Mouse (Mus musculus): ENCODE measurements around the gene Wnk1. TPM values are rescaled to one million over a fixed set of nuclear protein-coding genes. Genes with fewer than 3 reads are reported as not detected.

The Wnk1 gene
- total RNA-seq, 1 experiment from 2014 or later: 330 TPM

- no peak for ATAC-seq (ENCODE audit: extremely low read depth, insufficient number of reproducible peaks, low FRiP score, poor library complexity, severe bottlenecking)
Observed at GRCm38 (mm10) chr6:120047705-120048292, 9.3 kb upstream of the Wnk1 start.

- no peak for ATAC-seq (ENCODE audit: extremely low read depth, insufficient number of reproducible peaks, low FRiP score, poor library complexity, severe bottlenecking)
Observed at GRCm38 (mm10) chr6:120045406-120045805, 6.9 kb upstream of the Wnk1 start.

- ATAC-seq (ENCODE audit: extremely low read depth, insufficient number of reproducible peaks, low FRiP score, poor library complexity, severe bottlenecking): peak; percentile 14; the same call in 1 of the 2 replicates
Observed at GRCm38 (mm10) chr6:120042632-120043220, 4.3 kb upstream of the Wnk1 start.

GRCm38 (mm10) chr6:120040557-120040857 lies 2.0 kb upstream of the Wnk1 start:
- ATAC-seq (ENCODE audit: extremely low read depth, insufficient number of reproducible peaks, low FRiP score, poor library complexity, severe bottlenecking): no peak

DNA sequence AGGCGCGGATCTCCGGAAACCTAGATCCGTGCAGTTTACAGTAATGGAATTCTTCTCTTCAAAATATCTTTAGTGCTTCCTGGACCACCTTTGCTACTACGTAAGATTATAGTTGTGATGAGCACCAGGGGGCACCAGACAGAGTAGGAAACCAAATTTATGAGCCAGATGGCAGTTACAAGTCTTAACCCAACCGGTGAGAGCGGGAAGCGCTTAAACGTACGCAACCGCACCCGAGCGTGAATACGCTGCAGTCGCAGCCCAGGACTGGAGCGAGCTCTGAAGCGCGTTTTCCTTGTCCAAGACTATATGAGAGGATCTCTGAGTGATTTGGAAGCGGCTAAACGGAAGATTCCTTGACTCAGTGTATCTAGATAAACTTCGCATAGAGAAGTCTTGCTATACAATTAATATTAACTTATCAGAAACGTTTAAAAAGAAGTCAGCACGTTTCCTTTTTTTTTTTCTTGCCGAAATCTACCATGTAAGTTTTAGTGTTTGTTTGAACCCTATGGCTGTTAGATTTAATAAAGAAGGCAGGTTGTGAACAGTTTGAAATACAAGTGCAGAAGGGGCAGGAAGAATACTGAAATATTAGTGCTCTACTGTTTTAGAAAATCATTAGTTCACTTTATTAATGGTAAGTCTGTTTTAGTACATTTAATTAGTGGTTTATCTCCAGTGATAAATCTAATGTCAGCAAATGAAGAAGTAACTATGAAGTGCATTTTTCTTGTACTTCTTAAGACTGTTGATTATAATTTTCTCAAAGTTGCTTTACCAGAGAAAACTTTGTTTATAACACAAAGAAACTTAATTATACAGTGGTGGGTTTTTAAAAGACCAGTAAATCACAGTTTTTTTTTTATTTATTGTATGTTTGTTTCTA lies 1.4 kb upstream of the Wnk1 start:
- peak; percentile 67 for ATAC-seq (ENCODE audit: extremely low read depth, insufficient number of reproducible peaks, low FRiP score, poor library complexity, severe bottlenecking)

DNA sequence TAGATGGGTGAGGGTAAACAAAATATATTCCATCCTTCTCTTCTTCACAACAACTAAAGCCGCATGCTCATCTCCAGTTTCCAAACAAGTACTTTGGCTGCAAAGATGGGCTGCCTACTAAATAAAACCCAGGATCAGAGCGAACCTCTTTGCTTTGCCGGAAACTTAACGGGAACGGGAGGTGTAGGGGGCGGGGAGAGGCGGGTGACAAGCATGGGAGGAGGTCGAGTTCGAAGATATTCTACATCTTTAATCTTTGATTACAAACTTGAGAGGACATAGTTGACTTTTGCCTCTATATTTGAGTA lies 738 bp upstream of the Wnk1 start:
- ATAC-seq (ENCODE audit: extremely low read depth, insufficient number of reproducible peaks, low FRiP score, poor library complexity, severe bottlenecking): no peak

- 0 out of 2 replicates have a peak, but pooled peaks have one; percentile 8 for ATAC-seq (ENCODE audit: extremely low read depth, insufficient number of reproducible peaks, low FRiP score, poor library complexity, severe bottlenecking)
Observed at GRCm38 (mm10) chr6:120037636-120038365, 671 bp downstream of the Wnk1 start.

DNA sequence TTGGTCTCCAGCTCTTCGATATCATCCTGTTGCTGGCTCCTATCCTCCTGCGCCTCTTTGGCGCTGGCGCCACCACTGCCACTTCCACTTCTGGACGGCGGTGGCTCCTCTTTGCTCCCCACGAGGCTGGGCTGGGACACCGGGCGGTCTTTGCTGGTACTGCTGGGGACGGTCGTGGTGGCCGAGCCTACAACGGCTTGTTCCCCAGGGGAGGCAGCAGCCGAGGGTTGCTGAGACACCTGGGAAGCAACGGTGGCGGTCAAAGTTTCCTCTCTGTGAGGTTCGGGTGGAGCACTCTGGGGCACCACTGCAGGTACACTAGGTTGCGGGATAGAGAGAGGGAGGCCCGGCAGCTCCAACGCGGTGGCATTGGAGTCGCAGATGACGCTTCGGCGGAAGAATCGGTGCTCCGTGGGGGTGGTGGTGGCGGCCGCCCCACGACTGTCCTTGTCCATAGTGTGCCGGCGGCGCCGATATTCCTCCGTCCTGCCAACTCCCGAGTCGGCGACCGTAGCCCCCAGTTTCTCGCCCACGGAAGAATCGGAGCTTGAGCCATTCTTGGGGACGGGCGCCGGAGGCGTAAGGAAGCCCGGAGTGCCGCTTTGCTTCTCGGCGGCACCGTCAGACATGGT lies 1.4 kb downstream of the Wnk1 start:
- ATAC-seq (ENCODE audit: extremely low read depth, insufficient number of reproducible peaks, low FRiP score, poor library complexity, severe bottlenecking): peak; percentile 60

DNA sequence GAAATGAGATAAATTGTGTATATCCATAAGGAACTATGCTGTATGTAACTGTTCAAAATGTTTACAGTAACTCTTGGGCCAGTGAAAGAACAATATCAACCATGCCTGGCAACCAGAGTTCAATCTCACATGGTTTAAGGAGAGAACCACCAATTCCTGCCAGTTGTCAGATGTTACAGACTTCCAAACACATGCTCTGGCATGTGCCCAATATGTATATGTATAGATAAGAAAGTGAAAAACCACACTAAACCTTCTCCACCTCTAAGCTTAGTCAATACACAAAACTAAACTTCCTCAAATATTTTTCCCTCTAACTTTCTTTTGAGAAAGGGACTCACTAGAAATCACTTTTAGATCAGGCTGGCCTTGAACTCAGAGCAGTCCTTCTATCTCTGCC lies 13.9 kb downstream of the Wnk1 start:
- no peak for ATAC-seq (ENCODE audit: extremely low read depth, insufficient number of reproducible peaks, low FRiP score, poor library complexity, severe bottlenecking)

- no peak for ATAC-seq (ENCODE audit: extremely low read depth, insufficient number of reproducible peaks, low FRiP score, poor library complexity, severe bottlenecking)
Observed at GRCm38 (mm10) chr6:120023746-120024145, 14.7 kb downstream of the Wnk1 start.

DNA sequence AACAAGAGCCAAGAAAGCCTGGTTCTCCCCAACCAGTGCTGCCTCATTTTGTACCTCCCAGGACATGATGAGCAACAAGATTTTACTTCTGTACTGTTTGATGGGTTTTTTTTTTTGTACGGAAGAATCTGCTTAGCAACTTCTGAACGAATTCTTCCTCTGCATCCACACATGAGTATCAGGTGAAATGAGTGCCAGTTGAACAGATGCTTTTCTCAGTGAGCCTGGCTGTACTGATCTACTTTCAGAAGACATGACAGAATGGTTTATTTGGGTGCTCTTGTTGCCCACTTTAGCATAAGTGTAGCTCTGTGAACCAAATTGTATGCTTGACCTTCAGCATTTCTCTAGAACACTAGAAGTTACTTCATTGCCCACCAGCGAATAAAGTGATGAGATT lies 16.4 kb downstream of the Wnk1 start:
- ATAC-seq (ENCODE audit: extremely low read depth, insufficient number of reproducible peaks, low FRiP score, poor library complexity, severe bottlenecking): no peak

DNA sequence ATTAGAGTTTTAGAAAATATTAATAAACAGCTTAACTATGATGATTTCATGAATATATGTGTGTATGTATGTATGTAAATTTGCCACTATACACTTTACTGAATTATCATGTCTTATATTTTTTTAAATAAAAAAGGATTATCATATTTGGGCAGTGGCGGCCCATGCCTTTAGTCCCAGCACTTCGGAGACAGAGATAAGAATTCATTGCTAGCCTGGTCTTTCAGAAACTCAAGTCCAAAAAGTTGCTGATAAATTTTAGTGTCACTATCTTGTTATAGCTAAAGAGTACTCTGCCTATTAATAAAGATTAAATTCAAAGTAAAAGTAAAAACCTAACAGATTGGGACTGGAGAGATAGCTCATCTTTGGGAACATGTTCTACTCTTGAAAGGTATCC lies 18.8 kb downstream of the Wnk1 start:
- no peak for ATAC-seq (ENCODE audit: extremely low read depth, insufficient number of reproducible peaks, low FRiP score, poor library complexity, severe bottlenecking)

DNA sequence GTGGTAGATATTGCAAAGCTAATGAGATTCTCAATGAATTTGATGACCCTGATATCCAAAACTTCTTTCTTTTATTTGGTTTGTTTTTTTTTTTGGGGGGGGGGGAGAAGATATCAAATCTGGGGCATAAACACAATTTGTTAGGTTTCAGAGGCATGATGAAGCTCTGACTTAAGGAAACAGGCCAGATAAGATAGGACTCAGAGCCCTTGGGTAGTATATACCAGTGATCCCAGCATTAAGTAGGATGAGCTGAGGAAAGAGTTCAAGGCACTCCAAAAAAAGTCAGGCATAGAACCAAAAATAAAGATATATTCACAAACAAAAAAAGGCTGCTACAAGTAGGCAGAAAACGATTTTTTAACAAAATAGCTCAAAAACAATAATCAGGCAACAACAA lies 25.3 kb downstream of the Wnk1 start:
- ATAC-seq (ENCODE audit: extremely low read depth, insufficient number of reproducible peaks, low FRiP score, poor library complexity, severe bottlenecking): no peak

DNA sequence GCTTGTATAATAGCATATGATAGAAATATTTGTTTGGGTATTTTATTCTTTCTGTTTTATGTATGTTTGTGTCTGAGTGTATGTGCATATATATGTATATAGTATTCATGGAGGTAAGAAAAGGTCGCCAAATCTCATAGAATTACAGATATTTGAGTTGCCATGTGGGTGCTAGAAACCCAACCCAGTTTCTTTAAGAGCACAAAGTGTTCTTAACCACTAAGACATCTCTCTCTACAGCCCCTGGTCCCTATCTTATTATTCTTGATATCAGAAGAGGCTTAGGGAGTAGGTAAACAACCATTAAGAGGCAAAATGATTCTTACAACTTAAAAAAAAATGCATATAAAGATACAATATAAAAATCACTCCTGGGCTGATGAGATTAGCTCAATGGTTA lies 27.0 kb downstream of the Wnk1 start:
- no peak for ATAC-seq (ENCODE audit: extremely low read depth, insufficient number of reproducible peaks, low FRiP score, poor library complexity, severe bottlenecking)

DNA sequence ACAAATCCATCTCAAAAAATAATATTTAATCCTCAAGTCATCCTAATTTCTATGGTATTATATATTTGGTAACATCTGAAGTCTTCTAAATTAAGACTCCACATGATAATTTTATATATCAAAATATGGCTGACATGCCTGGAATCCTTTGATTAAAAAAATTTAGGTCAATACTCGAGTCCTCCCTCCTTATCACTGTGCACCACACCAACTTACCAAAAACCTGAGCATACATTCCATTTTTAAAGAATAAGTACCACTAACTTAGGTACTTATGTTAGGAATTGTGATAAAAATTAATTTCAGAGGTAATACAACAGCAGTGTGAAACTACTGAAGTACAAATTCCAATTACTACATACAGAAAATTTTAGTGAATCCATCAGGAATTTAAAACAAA lies 27.5 kb downstream of the Wnk1 start:
- ATAC-seq (ENCODE audit: extremely low read depth, insufficient number of reproducible peaks, low FRiP score, poor library complexity, severe bottlenecking): no peak

GRCm38 (mm10) chr6:120010535-120010934 lies 27.9 kb downstream of the Wnk1 start:
- no peak for ATAC-seq (ENCODE audit: extremely low read depth, insufficient number of reproducible peaks, low FRiP score, poor library complexity, severe bottlenecking)

DNA sequence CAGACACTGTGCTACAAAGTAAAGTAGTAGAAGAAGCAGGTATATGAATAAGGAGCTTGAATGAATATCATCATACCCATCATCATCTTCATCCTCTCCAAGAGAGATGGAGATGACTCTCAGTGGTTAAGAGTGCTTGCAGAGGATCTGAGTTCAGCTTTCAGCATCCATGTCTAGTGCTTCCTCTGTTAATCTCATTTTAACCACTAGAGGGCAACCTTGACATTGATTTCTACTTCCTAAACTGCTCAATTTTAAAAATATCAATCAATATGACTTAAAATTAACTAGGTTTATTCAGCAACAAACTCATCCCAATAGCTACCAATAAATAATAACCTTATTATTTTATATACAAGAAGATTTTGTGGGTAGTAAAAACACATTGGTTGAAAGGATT lies 36.8 kb downstream of the Wnk1 start:
- peak; percentile 63 for ATAC-seq (ENCODE audit: extremely low read depth, insufficient number of reproducible peaks, low FRiP score, poor library complexity, severe bottlenecking)

- ATAC-seq (ENCODE audit: extremely low read depth, insufficient number of reproducible peaks, low FRiP score, poor library complexity, severe bottlenecking): no peak
Observed at GRCm38 (mm10) chr6:119996480-119996879, 42.0 kb downstream of the Wnk1 start.

DNA sequence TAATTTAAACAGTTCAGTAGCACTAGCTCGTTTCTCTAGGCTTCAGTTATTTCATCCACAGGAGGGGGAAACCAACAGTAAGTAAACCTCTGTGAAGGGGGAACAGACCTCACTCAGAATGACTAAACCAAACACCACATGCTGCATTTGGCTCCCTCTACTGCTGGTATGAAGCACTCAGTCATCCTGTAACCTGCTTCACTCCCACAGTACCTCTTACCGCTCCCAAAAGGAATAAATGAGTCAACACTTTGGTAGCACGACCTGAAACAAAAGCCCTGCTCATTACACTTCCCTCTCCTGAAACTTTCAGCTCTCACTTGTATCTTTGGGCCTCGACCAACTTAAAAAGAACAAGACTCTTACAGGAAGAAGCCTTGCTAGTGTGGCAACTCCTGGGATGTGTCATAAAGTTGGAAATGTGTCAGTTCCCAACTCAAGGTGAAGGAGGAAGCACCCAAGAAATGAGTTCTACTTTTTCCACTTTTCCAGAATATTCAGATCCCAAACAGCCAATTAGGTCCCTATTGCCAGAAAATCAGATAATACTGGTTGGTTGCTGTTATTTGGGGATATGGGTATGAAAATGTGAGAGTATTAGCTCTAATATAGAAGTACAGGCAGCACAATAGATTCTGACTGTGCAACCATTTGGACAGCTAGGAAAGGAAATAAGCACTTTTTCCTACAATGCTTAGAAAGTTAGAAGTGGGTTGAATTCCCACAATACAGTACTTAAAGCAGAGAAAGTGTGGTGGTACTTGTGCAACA lies 114.1 kb downstream of the Wnk1 start:
- no peak for ATAC-seq (ENCODE audit: extremely low read depth, insufficient number of reproducible peaks, low FRiP score, poor library complexity, severe bottlenecking)

Data from neutrophil, adult 5-6 weeks (primary cell).